Mouse (Mus musculus) urinary bladder, postnatal 10 days (tissue): Measurements from ENCODE around the gene St5.

Source experiments
- DNase-seq: peaks from one replicate; pipeline ENCODE4 v3.0.0; 2022; ENCODE audit warnings: low spot score

The St5 gene

GRCm38 (mm10) chr7:109700213-109700612 is 3.2 kb downstream of the St5 start:
- DNase-seq: no peak

GRCm38 (mm10) chr7:109695339-109695726 is 8.1 kb downstream of the St5 start:
- DNase-seq: no peak

- DNase-seq: no peak
These were observed 8.6 kb downstream of the St5 start for GRCm38 (mm10) chr7:109694576-109695338.

- DNase-seq: no peak
These were observed 12.4 kb downstream of the St5 start for GRCm38 (mm10) chr7:109690961-109691360.

DNA sequence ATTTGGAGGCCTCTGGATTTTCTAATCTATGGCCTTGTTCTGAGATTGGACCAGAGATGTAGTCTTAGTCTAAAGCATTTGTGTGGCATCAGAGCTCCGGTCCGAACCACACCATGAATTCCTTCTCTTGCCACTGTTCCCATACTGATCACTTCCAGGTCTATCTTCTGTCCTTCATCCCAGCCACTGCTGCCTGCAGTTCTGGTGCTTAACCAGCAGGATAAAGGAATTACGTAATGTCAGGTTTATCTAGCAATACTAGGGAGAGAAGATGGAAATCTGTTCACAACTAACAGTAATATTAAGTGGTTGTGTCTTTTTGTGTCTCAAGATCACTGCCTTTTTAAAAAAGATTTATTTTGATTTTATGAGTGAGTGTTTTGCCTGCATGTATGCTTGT is 13.3 kb downstream of the St5 start:
- DNase-seq: no peak

DNA sequence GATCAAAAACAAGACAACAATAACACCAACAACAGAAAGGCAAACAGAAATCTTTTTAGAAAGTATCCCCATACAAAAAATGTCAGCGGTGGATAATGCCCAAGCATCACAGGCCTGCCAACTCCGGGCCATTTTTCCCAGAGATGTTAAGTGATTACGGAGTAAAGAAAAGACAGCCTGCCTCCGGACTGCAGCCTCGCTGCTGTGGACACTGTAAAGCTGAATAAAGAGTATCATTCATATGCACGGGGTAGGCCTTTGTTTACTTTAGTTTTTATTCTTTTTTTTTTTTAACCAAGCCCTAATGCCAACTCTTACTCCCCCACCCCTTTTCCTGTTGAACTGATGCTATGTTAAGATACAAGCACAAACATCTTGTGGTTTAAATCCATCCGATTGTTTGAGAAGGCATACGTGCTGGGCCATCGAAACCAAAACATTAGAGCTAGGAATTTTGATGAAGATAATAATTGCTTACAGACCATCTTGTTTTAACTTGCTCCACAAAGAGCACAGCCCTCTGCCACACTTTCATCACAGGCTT is 16.7 kb downstream of the St5 start:
- no peak for DNase-seq

DNA sequence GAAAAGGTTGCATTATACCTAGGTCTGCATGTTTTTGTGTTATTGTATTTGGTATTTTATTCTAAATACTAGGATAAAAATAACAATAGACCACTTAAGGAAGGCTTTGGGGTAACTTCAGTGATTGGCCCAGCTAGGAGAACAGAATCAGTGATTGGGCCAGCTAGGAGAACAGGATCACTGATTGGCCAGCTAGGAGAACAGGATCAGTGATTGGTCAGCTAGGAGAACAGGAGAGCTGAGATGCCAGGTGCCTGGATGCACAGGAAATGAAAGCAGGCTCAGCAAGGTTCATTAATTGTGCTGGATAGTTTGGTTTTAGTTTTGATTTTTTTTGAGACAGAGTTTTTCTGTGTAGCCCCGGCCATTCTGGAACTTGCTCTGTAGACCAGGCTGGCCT is 22.5 kb downstream of the St5 start:
- DNase-seq: no peak

DNA sequence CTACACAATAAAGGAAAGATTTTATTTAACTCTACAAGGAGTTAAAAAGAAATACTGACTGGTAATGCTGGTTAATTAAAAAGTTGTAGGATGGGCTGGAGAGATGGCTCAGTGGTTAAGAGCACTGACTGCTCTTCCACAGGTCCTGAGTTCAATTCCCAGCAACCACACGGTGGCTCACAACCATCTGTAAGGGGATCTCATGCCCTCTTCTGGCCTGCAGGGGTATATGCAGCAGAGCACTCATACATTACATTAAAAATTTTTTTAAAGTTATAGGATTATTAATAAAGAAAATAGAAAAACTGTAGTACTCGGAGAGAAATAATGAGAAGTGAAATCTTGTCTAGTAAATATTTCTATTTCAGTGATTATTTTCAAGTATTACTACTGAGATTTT is 23.1 kb downstream of the St5 start:
- DNase-seq: no peak

- no peak for DNase-seq
These were observed 28.3 kb downstream of the St5 start for GRCm38 (mm10) chr7:109674944-109675628.

DNA sequence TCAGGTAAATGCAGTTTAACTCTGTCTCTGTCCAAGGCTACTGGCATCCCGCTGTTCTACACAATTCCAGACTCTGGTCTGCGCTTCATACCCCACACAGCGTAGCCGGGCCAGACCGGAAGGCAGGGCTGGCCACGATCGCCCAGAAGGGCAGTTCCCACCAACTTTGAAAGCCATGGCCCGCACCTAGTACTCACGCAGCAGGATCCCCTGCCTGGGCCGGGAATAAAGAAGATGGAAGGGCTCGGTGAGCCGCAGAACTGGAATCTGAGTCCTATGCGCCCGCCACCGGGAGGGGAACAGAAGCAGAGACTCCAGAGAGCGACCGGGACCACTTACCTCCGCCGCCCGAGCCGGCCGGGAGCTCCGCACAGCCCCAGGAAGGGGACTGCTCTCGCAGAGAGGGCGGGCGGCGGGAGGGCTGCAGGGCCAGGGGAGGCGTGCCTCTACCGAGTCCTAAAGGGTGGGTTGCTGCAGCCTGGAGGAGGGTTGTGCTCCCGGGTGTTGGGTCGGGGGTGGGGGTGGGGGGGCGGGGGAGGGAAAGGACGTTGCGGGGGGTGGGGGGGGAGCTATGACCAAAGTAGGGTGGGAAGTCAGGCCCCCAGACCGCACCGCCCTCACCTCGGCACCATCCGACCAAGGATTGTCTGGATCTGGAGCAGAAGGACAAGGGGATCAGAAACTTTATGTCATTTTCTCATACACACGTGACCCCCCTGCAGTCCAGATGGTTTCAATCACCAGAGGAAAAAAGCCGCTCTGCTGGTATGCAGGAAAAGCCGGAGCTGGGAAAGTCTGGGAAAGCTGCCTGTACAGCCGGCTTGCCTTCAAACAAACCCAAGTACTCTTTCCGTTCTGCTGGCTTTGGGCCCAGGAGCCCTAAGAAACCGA is 31.6 kb downstream of the St5 start:
- DNase-seq: no peak

DNA sequence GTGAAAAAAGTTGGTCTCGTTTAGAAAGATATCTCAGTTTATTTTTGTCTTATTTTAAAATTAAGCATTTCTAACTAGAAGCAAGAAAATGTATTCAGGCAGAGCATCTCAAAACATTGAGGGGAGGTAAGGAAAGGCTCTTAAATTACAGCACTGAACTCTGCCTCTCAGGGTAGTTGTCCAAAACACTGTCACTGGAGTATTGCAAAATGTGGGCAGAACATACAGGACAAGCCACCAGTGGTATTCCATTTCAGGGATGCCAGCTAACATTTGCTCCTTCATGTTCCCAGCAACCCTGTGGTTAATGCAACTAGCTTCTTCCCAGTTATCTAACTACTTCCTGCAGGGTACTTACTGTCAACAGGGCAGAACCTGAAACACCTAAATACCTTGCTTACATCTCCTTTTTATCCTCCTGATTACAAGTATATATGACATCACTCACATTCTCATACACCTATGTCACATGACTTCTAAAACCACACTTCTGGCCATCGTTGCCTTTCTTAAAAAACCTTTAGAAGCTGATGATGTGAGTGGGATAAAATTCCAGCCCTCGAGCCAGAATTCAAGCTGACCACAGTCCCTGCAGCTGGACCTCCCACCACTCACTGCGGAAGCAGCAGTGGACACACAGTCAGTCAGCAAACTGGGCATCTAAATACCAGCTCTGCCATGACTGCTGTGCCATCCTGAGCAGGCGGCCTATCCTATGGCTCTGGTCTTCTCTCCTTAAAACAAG is 33.8 kb downstream of the St5 start:
- DNase-seq: no peak

DNA sequence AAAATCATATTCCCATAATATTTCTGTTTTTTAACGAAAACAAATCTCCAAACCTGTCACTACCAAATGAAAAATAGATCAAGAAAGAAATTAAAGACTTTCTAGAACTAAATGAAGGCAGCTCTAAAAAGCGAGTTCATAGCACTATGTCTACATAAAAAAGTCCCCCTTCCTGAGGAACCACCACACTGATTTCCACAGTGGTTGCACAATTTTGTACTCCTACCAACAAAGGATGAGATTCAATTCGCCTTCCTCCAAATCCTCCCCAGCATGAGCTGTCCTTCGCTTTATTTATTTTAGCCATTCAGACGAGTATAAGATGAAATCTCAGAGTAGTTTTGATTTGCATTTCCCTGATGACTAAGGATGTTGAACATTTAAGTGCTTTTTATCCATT is 36.7 kb downstream of the St5 start:
- no peak for DNase-seq

- DNase-seq: no peak
These were observed 40.8 kb downstream of the St5 start for GRCm38 (mm10) chr7:109662626-109663025.

DNA sequence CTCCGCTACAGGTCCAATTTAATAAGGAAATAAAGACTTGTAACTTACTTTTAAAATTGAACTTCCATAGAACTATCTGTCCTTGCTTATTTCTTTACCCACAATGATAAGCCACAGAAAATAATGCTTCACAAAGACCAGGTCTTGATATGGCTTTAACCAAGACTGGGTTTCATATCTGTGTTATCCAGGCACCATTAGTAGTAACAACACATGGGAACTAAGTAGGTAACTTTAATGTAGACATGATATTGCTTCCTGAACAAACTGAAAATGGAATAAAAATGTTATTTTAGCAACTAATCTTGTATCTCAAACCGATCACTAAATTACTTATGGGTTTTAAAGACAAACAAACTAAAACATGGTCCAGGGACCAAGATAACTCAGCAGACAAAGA is 44.1 kb downstream of the St5 start:
- no peak for DNase-seq

DNA sequence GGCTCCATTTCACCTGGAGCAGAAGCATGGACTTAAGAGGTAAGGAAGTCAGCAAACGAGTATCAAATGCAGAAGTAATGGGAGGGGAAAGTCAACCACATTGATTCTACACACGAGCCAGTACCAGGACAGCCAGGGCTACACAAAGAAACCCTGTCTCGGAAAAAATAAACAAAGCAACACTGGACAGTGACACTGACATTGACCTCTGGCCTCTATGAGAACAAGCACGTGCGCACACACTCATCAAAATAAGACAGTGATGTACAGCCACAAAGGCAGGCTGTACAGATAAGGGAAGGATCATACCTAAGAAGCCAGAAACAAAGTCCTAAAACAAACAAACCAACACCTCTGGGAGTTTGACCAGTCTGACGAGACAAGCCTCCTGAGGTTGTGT is 45.5 kb downstream of the St5 start:
- no peak for DNase-seq

DNA sequence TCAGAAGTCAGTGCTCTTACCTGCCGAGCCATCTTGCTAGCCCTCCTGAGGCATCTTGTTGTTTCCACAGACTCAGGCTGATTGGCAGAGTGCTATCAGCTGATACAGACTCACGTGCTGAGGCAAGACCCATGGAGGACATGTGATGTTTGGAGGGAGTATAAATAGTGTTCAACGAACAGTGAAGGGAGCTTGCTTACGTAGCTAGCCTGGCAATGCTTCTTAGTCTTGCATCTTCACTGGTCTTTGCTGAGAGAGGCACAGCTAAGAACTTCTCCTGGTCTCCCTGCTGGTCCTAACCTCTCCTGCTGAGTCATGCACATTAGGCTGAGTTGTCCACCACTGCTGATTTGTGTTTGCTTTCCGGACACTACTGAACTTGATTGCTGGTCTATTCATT is 48.5 kb downstream of the St5 start:
- no peak for DNase-seq

DNA sequence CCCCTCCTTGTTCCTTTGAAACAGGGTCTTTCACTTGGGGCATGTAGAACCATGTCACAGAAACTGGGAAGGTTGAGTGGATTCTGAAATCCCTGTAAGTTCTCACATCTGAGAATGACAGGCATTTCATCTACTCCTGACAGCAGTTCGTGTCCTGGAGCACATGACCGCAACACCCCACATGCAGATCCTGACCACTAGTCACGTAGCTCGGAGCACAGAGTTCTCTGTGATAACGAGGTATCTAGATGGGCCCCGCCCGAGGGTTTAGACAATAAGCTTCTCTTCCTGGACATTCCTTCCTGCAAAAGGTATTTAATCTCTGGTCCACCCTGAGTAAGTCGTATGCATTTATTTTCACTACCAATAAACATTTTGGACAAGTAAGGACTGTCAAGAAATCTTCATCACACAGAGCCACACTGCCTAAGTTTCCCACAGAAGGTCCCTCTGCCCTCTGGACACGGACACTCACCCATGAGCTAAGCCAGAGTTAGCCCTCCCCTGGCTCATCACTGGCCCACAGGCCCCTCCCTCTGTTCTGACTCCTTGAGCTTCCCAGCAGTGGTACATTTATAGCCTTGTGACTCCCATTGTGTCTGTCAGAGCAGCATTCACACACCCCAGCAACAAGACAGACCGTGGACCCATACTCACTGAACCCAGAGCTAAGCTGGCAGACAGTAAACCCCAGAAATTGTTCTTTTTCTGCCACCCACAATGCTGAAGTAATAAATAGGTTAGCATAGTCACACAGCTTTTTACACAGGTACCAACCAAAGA is 54.4 kb downstream of the St5 start:
- DNase-seq: no peak

- no peak for DNase-seq
These were observed 56.8 kb downstream of the St5 start for GRCm38 (mm10) chr7:109646574-109646973.

- DNase-seq: no peak
These were observed 60.0 kb downstream of the St5 start for GRCm38 (mm10) chr7:109643305-109643994.

- no peak for DNase-seq
These were observed 61.4 kb downstream of the St5 start for GRCm38 (mm10) chr7:109641963-109642362.
